Mouse (Mus musculus) embryonic facial prominence, embryonic 15.5 days (tissue): ENCODE data around the gene Capg. TPM values are rescaled to one million over a fixed set of nuclear protein-coding genes. Genes with fewer than 3 reads are reported as not detected.

ENCODE experiments used
- ATAC-seq: fragments of 200-750 bp; cut with Nextera tagmentation; 2 replicates; pipeline ENCODE4 v1.8.0; 2017; ENCODE audit warnings: low read depth, moderate TSS enrichment; ENCODE audit not compliant: insufficient number of reproducible peaks, low FRiP score, low TSS enrichment
- H3K27ac ChIP-seq: fragments of 300-500 bp; sonication (generic); replicated peaks from 2 replicates; pipeline ENCODE4 v1.5.1; 2015; ENCODE audit warnings: mild to moderate bottlenecking, inconsistent platforms
- H3K27me3 ChIP-seq: fragments of 300-500 bp; sonication (generic); 2 replicates; pipeline ENCODE4 v1.6.1; 2015; ENCODE audit warnings: inconsistent platforms
- H3K36me3 ChIP-seq: fragments of 300-500 bp; sonication (generic); 2 replicates; pipeline ENCODE4 v1.6.1; 2015; ENCODE audit warnings: mild to moderate bottlenecking, inconsistent platforms
- H3K4me1 ChIP-seq: fragments of 300-500 bp; sonication (generic); 2 replicates; pipeline ENCODE4 v1.6.1; 2015; ENCODE audit warnings: inconsistent platforms
- H3K4me2 ChIP-seq: fragments of 300-500 bp; sonication (generic); replicated peaks from 2 replicates; pipeline ENCODE4 v1.6.1; 2015; ENCODE audit warnings: mild to moderate bottlenecking, inconsistent platforms
- H3K4me3 ChIP-seq: fragments of 300-500 bp; sonication (generic); replicated peaks from 2 replicates; pipeline ENCODE4 v1.5.1; 2015; ENCODE audit warnings: mild to moderate bottlenecking, inconsistent platforms
- H3K9ac ChIP-seq: fragments of 300-500 bp; sonication (generic); 2 replicates; pipeline ENCODE4 v1.6.1; 2015; ENCODE audit warnings: inconsistent platforms
- H3K9me3 ChIP-seq: fragments of 300-500 bp; sonication (generic); replicated peaks from 2 replicates; pipeline ENCODE4 v1.6.1; 2016; ENCODE audit warnings: inconsistent platforms
- WGBS: fragments of 180-500 bp; shearing (Covaris S2); methylation state at CpG from one replicate; pipeline ENCODE4 v1.1.7; 2015; 5-methylcytosine and 5-hydroxymethylcytosine counted together
- polyA plus RNA-seq: library from polyadenylated mRNA; unstranded; fragments of >200 nt; fragmentation: Nextera tagmentation; extraction: Ambion mirVana; gene quantifications from 2 replicates; pipeline ENCODE4 v1.2.1, GENCODE M21; 2015

The Capg gene
- polyA plus RNA-seq, 1 experiment from 2014 or later, result 122 TPM

GRCm38 (mm10) chr6:72597956-72598753 is 54.0 kb downstream of the Capg start, which contains the start of the genes Elmod3 and Retsat:
Gene Elmod3 (minus strand): TSS chr6:72598413.
Gene Retsat (plus strand): TSS chr6:72598475.
- no peaks in the 10 kb centered on the region for H3K36me3 ChIP-seq
- no peaks in the 10 kb centered on the region for H3K27me3 ChIP-seq
- peak; percentile 91 for ATAC-seq
- H3K27ac ChIP-seq, result peak within 1 kb of the TSS; percentile 91
- H3K9ac ChIP-seq, result peak within 1 kb of the TSS; percentile 77
- H3K4me3 ChIP-seq, result peak within 1 kb of the TSS; percentile 69
- H3K4me2 ChIP-seq, result peak within 1 kb of the TSS; percentile 65
- no peaks in the 10 kb centered on the region for H3K9me3 ChIP-seq
- peaks cover 22% of the 10 kb centered on the region for H3K4me1 ChIP-seq
- under 1% methylated on average over 38 of the region's 38 CpGs for WGBS

DNA sequence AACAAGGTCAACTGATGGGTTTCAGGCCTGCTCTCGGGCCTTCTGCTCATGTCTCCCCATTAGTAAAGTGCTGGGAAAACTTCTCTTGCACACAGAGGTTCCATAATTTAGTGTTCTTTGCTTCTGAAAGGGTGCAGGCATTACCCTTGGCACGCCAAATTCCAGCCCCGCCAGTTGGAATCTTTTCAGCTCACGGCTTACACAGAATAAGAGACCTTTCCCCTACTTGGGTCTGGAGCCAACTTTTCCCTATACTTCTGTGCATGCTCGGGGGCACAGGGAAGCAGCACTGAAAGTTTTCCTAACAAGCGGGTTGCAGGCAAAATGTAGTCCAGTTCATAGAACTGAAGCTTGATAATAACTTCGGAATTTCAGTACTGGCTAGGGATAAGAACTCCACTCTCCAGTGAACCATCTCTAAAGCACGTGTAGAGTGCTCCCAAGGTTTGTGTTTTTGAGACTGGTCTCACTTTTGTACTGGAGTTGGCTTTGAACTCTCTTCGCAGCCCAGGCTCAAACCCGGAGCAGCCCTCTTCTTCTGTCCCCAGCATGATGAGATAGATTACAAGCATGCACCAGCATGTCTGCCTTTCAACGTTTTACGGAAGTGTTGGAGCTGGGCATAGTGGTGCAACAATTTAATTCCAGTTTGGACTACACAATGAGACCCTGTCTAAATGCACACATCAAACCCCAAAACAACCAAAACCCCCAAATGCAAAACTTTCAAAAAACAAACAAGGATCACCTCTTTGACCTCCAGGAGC is 54.8 kb downstream of the Capg start:
- Histone ChIP-seq H3K4me2 (peak overlapping the region; percentile 65), H3K9me3 (no peaks in the 10 kb centered on the region), H3K4me3 (peak overlapping the region; percentile 69), H3K27ac (peak overlapping the region; percentile 91), H3K27me3 (no peaks in the 10 kb centered on the region), H3K9ac (peak overlapping the region; percentile 37; the same call in 1 of the 2 replicates), H3K4me1 (peaks cover 22% of the 10 kb centered on the region), H3K36me3 (0 out of 2 replicates have a peak, but pooled peaks cover 1% of the 10 kb centered on the region)
- 28% methylated on average over 12 of the region's 12 CpGs for WGBS
- peak; percentile 10; the same call in 1 of the 2 replicates for ATAC-seq

GRCm38 (mm10) chr6:72600216-72600615 is 56.0 kb downstream of the Capg start:
- H3K36me3 ChIP-seq, result peaks cover 13% of the 10 kb centered on the region; the same call in 1 of the 2 replicates
- no peak overlapping the region for H3K4me2 ChIP-seq
- no peak overlapping the region for H3K27ac ChIP-seq
- H3K4me3 ChIP-seq, result no peak overlapping the region
- no peak for ATAC-seq
- 74% methylated on average over 6 of the region's 6 CpGs for WGBS
- no peak overlapping the region for H3K9ac ChIP-seq
- H3K4me1 ChIP-seq, result peaks cover 22% of the 10 kb centered on the region
- H3K9me3 ChIP-seq, result no peaks in the 10 kb centered on the region
- H3K27me3 ChIP-seq, result no peaks in the 10 kb centered on the region

DNA sequence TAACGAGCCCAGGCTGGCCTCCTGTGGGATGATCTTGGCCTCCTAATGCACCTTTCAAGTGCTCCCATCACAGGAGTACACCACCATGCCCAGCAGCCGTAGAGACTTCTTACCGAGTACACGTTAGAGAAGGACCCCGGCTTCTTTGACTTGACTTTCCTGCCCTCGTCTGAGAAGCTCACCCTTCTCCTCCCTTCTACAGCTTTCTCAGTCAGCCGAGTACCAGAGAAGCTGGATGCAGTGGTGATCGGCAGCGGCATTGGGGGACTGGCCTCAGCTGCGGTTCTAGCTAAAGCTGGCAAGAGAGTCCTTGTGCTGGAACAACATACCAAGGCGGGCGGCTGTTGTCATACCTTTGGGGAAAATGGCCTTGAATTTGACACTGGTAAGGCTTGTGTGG is 56.6 kb downstream of the Capg start:
- Histone ChIP-seq H3K4me1 (peaks cover 22% of the 10 kb centered on the region), H3K36me3 (peaks cover 19% of the 10 kb centered on the region), H3K4me2 (no peak overlapping the region), H3K4me3 (no peak overlapping the region), H3K27ac (no peak overlapping the region), H3K9me3 (no peaks in the 10 kb centered on the region), H3K9ac (no peak overlapping the region), H3K27me3 (no peaks in the 10 kb centered on the region)
- no peak for ATAC-seq
- WGBS, result 78% methylated on average over 12 of the region's 12 CpGs

- Histone ChIP-seq H3K27me3 (no peaks in the 10 kb centered on the region), H3K4me3 (no peak overlapping the region), H3K4me2 (no peak overlapping the region), H3K27ac (no peak overlapping the region), H3K36me3 (peaks cover 29% of the 10 kb centered on the region), H3K9me3 (no peaks in the 10 kb centered on the region), H3K9ac (no peak overlapping the region), H3K4me1 (peaks cover 19% of the 10 kb centered on the region)
- ATAC-seq, result no peak
- WGBS, result 27% methylated on average over 1 of the region's 1 CpGs
These were observed 57.5 kb downstream of the Capg start for GRCm38 (mm10) chr6:72601732-72602131.

- H3K27ac ChIP-seq, result no peak overlapping the region
- H3K4me3 ChIP-seq, result no peak overlapping the region
- H3K36me3 ChIP-seq, result peaks cover 46% of the 10 kb centered on the region
- peaks cover 4% of the 10 kb centered on the region for H3K4me1 ChIP-seq
- ATAC-seq, result no peak
- no peak overlapping the region for H3K9ac ChIP-seq
- 72% methylated on average over 2 of the region's 2 CpGs for WGBS
- no peak overlapping the region for H3K4me2 ChIP-seq
- H3K9me3 ChIP-seq, result no peaks in the 10 kb centered on the region
- H3K27me3 ChIP-seq, result no peaks in the 10 kb centered on the region
These were observed 59.9 kb downstream of the Capg start for GRCm38 (mm10) chr6:72604066-72604465.

DNA sequence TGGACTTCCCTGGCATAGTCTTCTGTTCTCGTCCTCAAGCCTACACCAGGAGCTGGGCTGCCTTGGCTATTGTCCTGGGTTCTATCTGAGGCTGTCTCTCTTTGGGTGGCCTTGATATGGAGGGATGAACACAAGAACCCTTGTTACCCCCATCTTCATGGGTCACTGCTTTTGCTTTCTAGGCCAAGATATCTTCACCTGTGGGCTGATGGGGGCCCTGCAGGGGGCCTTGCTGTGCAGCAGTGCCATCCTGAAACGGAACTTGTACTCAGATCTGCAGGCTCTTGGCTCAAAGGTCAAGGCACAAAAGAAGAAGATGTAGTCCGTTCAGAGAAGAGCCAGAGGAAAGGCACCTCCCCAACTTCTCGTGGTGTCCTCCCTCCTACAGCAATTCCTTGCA is 62.9 kb downstream of the Capg start:
- WGBS, result 78% methylated on average over 4 of the region's 4 CpGs
- Histone ChIP-seq H3K4me2 (no peak overlapping the region), H3K9me3 (no peaks in the 10 kb centered on the region), H3K27me3 (no peaks in the 10 kb centered on the region), H3K36me3 (peaks cover 71% of the 10 kb centered on the region), H3K4me1 (no peaks in the 10 kb centered on the region), H3K27ac (no peak overlapping the region), H3K4me3 (no peak overlapping the region), H3K9ac (no peak overlapping the region)
- ATAC-seq, result no peak

DNA sequence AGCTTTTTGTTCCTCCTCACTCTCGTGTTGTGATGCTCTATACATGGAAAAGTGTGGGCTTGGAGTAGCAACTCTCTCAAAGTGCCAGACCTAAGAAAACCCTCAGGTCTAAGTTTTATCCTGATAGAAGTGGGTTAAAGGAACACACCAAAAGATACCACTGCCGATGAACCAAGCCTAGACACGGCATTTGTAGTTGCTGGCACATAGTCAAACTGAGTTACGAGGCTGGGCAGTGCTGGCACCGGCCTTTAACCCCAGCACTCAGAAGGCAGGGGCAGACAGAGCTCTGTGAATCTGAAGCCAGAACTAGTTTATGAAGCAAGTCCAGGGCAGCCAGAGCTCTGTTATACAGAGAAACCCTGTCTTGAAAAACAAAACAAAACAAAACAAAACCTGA is 63.5 kb downstream of the Capg start:
- WGBS, result 87% methylated on average over 5 of the region's 5 CpGs
- H3K9me3 ChIP-seq, result no peaks in the 10 kb centered on the region
- H3K4me1 ChIP-seq, result no peaks in the 10 kb centered on the region
- ATAC-seq, result no peak
- H3K4me3 ChIP-seq, result no peak overlapping the region
- no peak overlapping the region for H3K27ac ChIP-seq
- H3K36me3 ChIP-seq, result peaks cover 71% of the 10 kb centered on the region
- H3K9ac ChIP-seq, result no peak overlapping the region
- no peak overlapping the region for H3K4me2 ChIP-seq
- H3K27me3 ChIP-seq, result no peaks in the 10 kb centered on the region

GRCm38 (mm10) chr6:72608662-72609184 is 64.5 kb downstream of the Capg start:
- 82% methylated on average over 4 of the region's 4 CpGs for WGBS
- no peaks in the 10 kb centered on the region for H3K27me3 ChIP-seq

DNA sequence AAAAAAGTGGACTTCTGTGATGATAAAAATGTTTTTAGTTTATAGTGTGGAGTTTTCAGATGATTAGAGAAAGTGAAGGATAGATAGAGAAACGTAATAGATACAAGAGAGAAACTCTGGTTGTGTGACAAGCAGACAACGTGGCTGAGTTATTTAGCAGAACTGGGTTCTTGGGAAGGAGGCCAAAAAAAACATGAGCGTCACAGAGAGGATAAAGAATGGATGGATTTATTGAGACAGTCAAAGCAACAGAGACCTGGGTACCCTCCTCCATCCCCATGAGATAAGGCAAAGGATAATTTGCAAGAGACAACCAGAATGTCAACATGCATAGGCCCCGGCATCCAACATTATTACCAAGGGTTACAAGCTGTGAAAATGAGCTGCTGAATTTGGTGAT is 66.1 kb downstream of the Capg start:
- 76% methylated on average over 4 of the region's 4 CpGs for WGBS
- H3K4me3 ChIP-seq, result no peak overlapping the region

More at GRCm38 (mm10) chr6:72608662-72609184, 64.5 kb downstream of the Capg start:
- Histone ChIP-seq H3K4me2 (no peak overlapping the region), H3K36me3 (peaks cover 79% of the 10 kb centered on the region), H3K9ac (no peak overlapping the region), H3K4me3 (no peak overlapping the region), H3K9me3 (no peaks in the 10 kb centered on the region), H3K27ac (no peak overlapping the region), H3K4me1 (peaks cover under 1% of the 10 kb centered on the region; the same call in 1 of the 2 replicates)
- ATAC-seq, result no peak

More for the DNA sequence above, 66.1 kb downstream of the Capg start:
- Histone ChIP-seq H3K9me3 (no peaks in the 10 kb centered on the region), H3K9ac (no peak overlapping the region), H3K27ac (no peak overlapping the region), H3K4me1 (peaks cover 16% of the 10 kb centered on the region), H3K36me3 (peaks cover 68% of the 10 kb centered on the region), H3K4me2 (no peak overlapping the region), H3K27me3 (no peaks in the 10 kb centered on the region)
- no peak for ATAC-seq
